Mouse (Mus musculus) urinary bladder, postnatal 36 days (tissue): Measurements from ENCODE around the gene Il15ra.

Experiments
- DNase-seq, 2 experiments: peaks; one replicate each; pipeline ENCODE4 v3.0.0; 2022; ENCODE audit warnings: low spot score in 2 of 2, mixed read lengths in 1 of 2

Il15ra gene

DNA sequence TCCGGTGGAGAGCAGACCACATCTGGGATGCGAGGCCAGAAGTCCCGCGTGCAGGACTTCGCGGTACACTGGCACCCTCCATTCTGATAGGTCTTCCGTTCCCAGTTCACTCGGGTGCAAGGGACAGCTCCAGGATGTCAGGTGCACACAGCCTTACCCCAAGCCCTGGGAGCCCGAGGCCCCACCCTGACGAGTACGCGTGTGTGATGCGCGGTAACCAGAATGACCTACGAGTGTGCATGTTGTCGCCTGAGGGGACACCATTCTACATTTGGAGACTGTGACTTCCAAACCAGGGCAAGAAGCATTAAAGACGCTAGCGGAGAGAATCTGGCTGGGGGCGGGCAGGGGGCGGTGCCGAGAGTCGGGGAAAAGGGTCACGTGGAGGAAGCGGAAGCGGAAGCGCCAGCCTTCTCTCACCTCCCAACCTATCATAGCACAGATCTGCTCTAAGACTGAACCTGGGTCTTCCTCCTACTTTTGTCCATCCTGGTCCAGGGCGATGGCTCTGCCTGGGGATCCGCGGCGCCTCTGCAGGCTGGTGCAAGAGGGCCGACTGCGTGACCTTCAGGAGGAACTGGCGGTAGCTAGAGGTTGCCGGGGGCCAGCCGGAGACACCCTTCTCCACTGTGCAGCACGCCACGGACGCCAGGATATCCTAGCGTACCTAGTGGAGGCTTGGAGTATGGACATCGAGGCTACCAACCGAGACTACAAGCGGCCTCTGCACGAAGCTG lies 73.2 kb downstream of the Il15ra start:
- DNase-seq, result peak; percentile 71 to 86
